Mouse (Mus musculus) neural tube, embryonic 15.5 days (tissue): Measurements from ENCODE around the gene Eif2d. TPM values are rescaled to one million over a fixed set of nuclear protein-coding genes. Genes with fewer than 3 reads are reported as not detected.

Experiments used
- ATAC-seq: fragments of 200-750 bp; cut with Nextera tagmentation; 2 replicates; pipeline ENCODE4 v1.8.0; 2017; ENCODE audit warnings: mild to moderate bottlenecking, moderate TSS enrichment, moderate library complexity; ENCODE audit not compliant: low FRiP score
- H3K27ac ChIP-seq: fragments of 300-500 bp; sonication (generic); replicated peaks from 2 replicates; pipeline ENCODE4 v1.5.1; 2015; ENCODE audit warnings: mild to moderate bottlenecking, inconsistent platforms
- H3K27me3 ChIP-seq: fragments of 300-500 bp; sonication (generic); replicated peaks from 2 replicates; pipeline ENCODE4 v1.6.1; 2015; ENCODE audit warnings: inconsistent platforms
- H3K36me3 ChIP-seq: fragments of 300-500 bp; sonication (generic); 2 replicates; pipeline ENCODE4 v1.6.1; 2015; ENCODE audit warnings: inconsistent platforms
- H3K4me1 ChIP-seq: fragments of 300-500 bp; sonication (generic); 2 replicates; pipeline ENCODE4 v1.6.1; 2015; ENCODE audit warnings: inconsistent platforms
- H3K4me2 ChIP-seq: fragments of 300-500 bp; sonication (generic); 2 replicates; pipeline ENCODE4 v1.6.1; 2015; ENCODE audit warnings: inconsistent platforms, mild to moderate bottlenecking, moderate library complexity
- H3K4me3 ChIP-seq: fragments of 300-500 bp; sonication (generic); replicated peaks from 2 replicates; pipeline ENCODE4 v1.5.1; 2015; ENCODE audit warnings: mild to moderate bottlenecking, inconsistent platforms
- H3K9ac ChIP-seq: fragments of 300-500 bp; sonication (generic); replicated peaks from 2 replicates; pipeline ENCODE4 v1.6.1; 2015; ENCODE audit warnings: mild to moderate bottlenecking, inconsistent platforms
- H3K9me3 ChIP-seq: fragments of 300-500 bp; sonication (generic); replicated peaks from 2 replicates; pipeline ENCODE4 v1.6.1; 2016; ENCODE audit warnings: inconsistent platforms
- WGBS: fragments of 180-500 bp; shearing (Covaris S2); methylation state at CpG from one replicate; pipeline ENCODE4 v1.1.7; 2015; ENCODE audit warnings: mixed read lengths; 5-methylcytosine and 5-hydroxymethylcytosine counted together
- polyA plus RNA-seq: library from polyadenylated mRNA; unstranded; fragments of >200 nt; fragmentation: Nextera tagmentation; extraction: Ambion mirVana; gene quantifications from 2 replicates; pipeline ENCODE4 v1.2.1, GENCODE M21; 2015

Eif2d gene
- polyA plus RNA-seq, 1 experiment from 2014 or later, result 51.5 TPM

DNA sequence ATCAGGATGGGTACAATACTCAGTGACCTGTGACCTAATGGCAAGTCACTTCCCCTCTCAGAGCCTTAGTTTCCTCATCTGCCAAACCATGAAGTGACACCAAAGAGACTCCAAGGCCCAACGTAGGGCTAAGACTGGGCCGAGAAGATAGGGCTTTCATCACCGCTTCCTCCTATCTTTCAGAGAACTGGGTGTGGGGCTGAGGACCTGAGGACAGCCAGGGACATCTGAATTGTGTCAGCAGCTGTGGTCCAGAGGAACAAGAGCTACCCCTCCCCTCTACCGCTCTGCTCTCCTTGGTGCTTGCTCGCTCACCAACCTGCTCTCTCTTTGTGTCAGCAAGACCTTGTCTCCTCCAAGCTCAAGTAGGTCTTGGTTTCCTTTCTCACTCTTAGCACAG is 35.7 kb downstream of the Eif2d start:
- H3K4me1 ChIP-seq, result no peaks in the 10 kb centered on the region
- no peak for ATAC-seq
- no peaks in the 10 kb centered on the region for H3K27me3 ChIP-seq
- H3K4me2 ChIP-seq, result no peak overlapping the region
- H3K9ac ChIP-seq, result no peak overlapping the region
- 95% methylated on average over 5 of the region's 5 CpGs for WGBS
- no peaks in the 10 kb centered on the region for H3K36me3 ChIP-seq
- no peak overlapping the region for H3K4me3 ChIP-seq
- no peaks in the 10 kb centered on the region for H3K9me3 ChIP-seq
- H3K27ac ChIP-seq, result no peak overlapping the region

DNA sequence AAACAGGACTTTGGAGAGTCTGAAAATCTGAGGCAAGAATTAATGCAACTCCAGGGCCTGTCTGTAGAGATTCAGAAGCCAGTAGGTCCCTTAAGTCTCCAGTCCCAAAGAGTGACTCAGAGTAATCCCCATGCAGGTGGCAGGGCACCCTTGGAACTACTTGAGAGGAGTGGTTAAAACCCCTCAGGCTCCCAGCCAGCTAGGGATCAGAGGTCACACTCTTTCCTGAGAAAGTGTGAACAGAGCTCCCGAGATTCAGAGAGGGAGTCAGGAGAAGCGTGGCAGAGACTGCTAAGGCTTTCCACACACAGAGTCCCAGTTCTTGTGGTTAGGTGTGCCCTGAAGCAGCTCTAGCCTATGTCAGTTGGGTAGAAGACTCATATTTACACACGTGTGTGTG is 40.8 kb downstream of the Eif2d start:
- no peaks in the 10 kb centered on the region for H3K27me3 ChIP-seq
- H3K27ac ChIP-seq, result no peak overlapping the region
- H3K4me1 ChIP-seq, result no peaks in the 10 kb centered on the region
- no peaks in the 10 kb centered on the region for H3K36me3 ChIP-seq
- no peak overlapping the region for H3K4me3 ChIP-seq
- H3K9me3 ChIP-seq, result no peaks in the 10 kb centered on the region
- H3K4me2 ChIP-seq, result no peak overlapping the region
- WGBS, result 74% methylated on average over 3 of the region's 3 CpGs
- no peak for ATAC-seq
- H3K9ac ChIP-seq, result no peak overlapping the region

DNA sequence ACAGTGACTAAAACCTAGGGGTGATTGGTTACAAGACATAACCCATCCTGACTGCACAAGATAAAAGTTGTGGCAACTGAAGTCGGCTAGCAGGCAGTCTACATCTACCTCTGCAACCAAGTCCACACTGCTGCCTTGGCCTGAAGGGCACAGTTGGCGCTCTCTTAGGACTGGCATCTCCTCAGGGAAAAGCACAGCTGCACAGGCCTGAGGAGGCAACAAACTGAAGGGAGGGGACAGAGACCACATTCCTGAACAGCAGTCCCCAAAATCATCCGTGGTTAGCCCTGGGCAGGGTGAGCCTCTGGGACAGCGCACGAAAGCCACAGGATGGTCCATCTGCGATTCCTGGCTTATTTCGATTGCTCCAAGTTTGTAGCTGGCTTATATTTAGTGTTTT is 42.7 kb downstream of the Eif2d start:
- Histone ChIP-seq H3K9ac (no peak overlapping the region), H3K9me3 (no peaks in the 10 kb centered on the region), H3K4me1 (0 out of 2 replicates have a peak, but pooled peaks cover 4% of the 10 kb centered on the region), H3K4me3 (no peak overlapping the region), H3K27me3 (no peaks in the 10 kb centered on the region), H3K4me2 (no peak overlapping the region), H3K27ac (no peak overlapping the region), H3K36me3 (no peaks in the 10 kb centered on the region)
- 86% methylated on average over 7 of the region's 7 CpGs for WGBS
- ATAC-seq, result no peak

DNA sequence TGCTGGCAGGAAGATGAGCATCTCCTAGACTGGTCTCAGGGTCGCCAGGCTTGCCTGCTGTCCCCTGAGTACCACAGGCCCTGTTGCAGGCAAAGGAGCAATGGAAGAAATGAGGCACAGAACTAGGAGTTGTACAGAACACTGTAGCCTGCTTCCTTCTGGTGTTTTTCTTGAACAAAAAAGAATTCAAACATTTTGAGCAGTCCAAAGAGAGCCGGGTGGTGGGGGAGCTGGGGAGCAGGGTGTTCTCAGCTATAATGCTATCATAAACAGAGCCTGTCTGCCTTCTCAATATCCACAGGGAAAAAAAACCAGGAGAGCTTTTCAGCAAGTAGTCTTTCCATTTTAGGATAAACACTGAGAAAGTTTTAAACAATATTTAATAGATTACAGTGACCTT is 43.1 kb downstream of the Eif2d start:
- no peak for ATAC-seq
- no peak overlapping the region for H3K4me2 ChIP-seq

DNA sequence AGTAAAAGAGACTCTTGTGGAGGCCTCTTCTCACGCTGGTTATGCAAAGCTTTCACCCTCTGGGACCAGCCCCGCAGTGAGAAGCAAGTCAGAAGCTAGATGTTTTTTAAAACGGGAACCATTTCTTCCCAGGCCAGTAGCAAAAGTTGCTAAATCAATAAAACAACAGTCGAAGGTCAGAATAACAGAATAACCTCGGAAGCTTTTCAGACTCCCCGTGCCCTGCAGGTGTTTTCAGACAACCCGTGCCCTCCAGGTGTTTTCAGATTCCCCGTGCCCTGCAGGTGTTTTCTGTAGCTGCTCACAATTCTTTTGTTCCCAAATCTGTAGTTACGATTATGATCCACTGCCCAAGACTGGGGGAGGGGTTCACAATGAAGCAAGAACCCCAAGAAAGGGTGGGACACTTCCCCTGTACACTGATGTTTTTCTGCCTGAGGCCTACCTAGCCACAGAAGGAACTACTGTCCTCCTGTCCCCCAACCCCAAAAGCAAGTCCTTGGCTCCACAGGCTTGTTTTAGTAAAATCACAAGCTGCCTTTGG is 45.5 kb downstream of the Eif2d start:
- H3K27ac ChIP-seq, result no peak overlapping the region
- WGBS, result 80% methylated on average over 9 of the region's 9 CpGs
- no peak for ATAC-seq
- H3K4me3 ChIP-seq, result no peak overlapping the region
- no peak overlapping the region for H3K9ac ChIP-seq
- H3K27me3 ChIP-seq, result no peaks in the 10 kb centered on the region
- H3K4me1 ChIP-seq, result 0 out of 2 replicates have a peak, but pooled peaks cover 4% of the 10 kb centered on the region
- H3K4me2 ChIP-seq, result no peak overlapping the region
- no peaks in the 10 kb centered on the region for H3K9me3 ChIP-seq
- no peaks in the 10 kb centered on the region for H3K36me3 ChIP-seq

More for the DNA sequence above, 43.1 kb downstream of the Eif2d start:
- Histone ChIP-seq H3K4me3 (no peak overlapping the region), H3K9me3 (no peaks in the 10 kb centered on the region), H3K36me3 (no peaks in the 10 kb centered on the region), H3K27me3 (no peaks in the 10 kb centered on the region), H3K9ac (no peak overlapping the region), H3K27ac (no peak overlapping the region), H3K4me1 (0 out of 2 replicates have a peak, but pooled peaks cover 4% of the 10 kb centered on the region)
- WGBS, result 69% methylated on average over 2 of the region's 2 CpGs

DNA sequence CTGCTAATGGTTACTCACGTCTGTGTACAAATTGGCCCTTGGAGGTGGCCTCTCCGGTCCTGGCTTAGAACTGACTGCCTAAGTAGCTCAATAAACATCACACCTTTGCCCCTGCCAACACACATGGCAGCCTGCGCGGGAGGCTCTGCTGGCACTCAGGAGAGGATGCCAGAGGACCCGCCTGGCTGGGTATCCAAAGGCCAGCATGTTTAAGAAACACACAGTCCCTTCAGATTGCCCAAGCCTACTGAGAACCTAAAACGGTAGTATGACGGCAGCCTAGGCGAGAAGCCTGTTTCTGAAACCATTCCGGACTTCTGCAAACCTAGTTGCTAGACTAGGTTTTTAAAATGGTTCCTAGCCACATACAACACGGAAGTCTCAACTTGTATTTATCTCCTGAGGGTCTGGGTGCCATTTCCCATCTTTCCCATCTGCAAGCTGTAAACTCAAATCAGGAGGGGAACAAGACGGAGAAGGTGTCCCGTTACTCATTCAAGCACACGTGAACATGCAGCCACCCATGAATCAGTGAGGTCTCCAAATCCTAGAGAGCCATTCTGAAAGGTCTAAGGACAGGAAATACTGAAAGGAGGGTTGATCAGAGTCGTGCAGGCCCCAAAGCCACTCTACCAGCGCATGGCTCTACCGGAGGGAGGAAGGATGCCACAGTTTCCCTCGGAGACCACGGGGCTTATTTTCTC is 46.3 kb downstream of the Eif2d start:
- H3K4me2 ChIP-seq, result no peak overlapping the region
- ATAC-seq, result no peak
- 84% methylated on average over 18 of the region's 18 CpGs for WGBS
- no peaks in the 10 kb centered on the region for H3K9me3 ChIP-seq
- H3K4me1 ChIP-seq, result 0 out of 2 replicates have a peak, but pooled peaks cover 4% of the 10 kb centered on the region
- no peak overlapping the region for H3K4me3 ChIP-seq
- H3K27ac ChIP-seq, result no peak overlapping the region
- no peaks in the 10 kb centered on the region for H3K27me3 ChIP-seq
- no peaks in the 10 kb centered on the region for H3K36me3 ChIP-seq
- no peak overlapping the region for H3K9ac ChIP-seq

DNA sequence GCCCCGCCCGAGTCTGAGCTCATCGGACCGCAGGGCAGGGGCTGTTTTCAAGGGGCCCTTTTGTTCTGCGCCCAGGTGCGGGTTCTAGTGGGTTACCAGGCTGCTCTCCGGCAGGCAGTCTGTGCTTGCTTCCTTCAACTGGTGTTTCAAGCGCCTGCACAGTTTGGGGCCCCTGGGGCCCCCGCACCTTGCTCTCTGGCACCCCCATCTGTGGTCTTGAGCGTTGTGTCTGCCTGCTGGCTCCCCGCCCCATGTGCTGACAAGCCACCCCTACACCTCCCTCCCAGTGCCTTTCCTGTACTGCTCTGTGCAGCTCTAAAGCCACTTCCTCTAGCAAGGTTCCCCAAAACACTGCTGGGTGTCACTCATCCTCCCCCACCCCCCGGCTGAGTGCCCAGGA is 47.0 kb downstream of the Eif2d start:
- ATAC-seq, result no peak
- WGBS, result 66% methylated on average over 12 of the region's 12 CpGs
- Histone ChIP-seq H3K4me2 (no peak overlapping the region), H3K9me3 (no peaks in the 10 kb centered on the region), H3K9ac (no peak overlapping the region), H3K27me3 (no peaks in the 10 kb centered on the region), H3K27ac (no peak overlapping the region), H3K4me1 (0 out of 2 replicates have a peak, but pooled peaks cover 4% of the 10 kb centered on the region), H3K36me3 (no peaks in the 10 kb centered on the region), H3K4me3 (no peak overlapping the region)

DNA sequence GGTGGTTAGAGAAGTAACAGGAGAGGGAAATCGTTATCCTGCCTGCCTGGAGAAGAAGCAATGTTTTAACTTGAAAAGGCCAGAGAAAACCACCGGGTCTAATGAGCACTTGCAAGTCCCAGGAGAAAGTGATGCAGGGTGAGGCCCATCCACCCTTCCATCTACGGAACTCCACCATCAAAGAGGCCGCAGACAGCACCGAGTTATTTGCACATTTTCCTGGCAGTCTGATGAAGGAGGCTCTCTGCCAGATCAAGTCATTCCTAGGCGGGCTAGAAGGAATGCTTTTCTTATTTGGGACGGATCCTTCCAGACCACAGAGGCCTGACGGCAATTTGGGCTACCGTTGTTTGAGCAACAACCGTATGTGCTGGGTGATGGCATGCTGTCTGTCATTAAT is 47.6 kb downstream of the Eif2d start:
- 71% methylated on average over 10 of the region's 10 CpGs for WGBS
- H3K4me1 ChIP-seq, result 0 out of 2 replicates have a peak, but pooled peaks cover 4% of the 10 kb centered on the region
- H3K9ac ChIP-seq, result no peak overlapping the region
- no peaks in the 10 kb centered on the region for H3K9me3 ChIP-seq
- no peak overlapping the region for H3K4me2 ChIP-seq
- no peaks in the 10 kb centered on the region for H3K36me3 ChIP-seq
- H3K27ac ChIP-seq, result no peak overlapping the region
- no peak overlapping the region for H3K4me3 ChIP-seq
- H3K27me3 ChIP-seq, result no peaks in the 10 kb centered on the region
- ATAC-seq, result no peak

DNA sequence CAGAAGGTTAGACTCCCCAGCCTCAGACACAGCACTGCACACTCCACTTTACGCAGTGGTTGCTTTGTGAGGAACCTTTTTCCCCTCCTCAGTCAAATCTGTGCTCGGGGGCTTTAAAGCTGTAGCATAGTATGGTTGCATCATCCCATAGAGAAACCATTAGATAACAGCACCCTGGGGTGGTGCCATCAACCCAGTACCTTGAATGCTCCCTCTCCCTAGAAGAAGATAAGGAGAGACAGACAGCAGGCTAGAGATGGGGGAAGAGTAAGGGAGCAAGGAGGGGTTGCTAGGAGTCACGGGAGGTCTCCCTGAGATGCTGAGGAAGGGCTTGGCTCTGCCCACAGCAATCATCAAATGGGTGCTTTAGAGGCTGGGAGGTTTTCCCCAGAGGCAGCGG is 48.4 kb downstream of the Eif2d start:
- Histone ChIP-seq H3K4me1 (0 out of 2 replicates have a peak, but pooled peaks cover 4% of the 10 kb centered on the region), H3K36me3 (no peaks in the 10 kb centered on the region), H3K4me2 (no peak overlapping the region), H3K27ac (no peak overlapping the region), H3K9me3 (no peaks in the 10 kb centered on the region), H3K4me3 (no peak overlapping the region), H3K27me3 (no peaks in the 10 kb centered on the region), H3K9ac (no peak overlapping the region)
- ATAC-seq, result no peak
- WGBS, result 86% methylated on average over 4 of the region's 4 CpGs

DNA sequence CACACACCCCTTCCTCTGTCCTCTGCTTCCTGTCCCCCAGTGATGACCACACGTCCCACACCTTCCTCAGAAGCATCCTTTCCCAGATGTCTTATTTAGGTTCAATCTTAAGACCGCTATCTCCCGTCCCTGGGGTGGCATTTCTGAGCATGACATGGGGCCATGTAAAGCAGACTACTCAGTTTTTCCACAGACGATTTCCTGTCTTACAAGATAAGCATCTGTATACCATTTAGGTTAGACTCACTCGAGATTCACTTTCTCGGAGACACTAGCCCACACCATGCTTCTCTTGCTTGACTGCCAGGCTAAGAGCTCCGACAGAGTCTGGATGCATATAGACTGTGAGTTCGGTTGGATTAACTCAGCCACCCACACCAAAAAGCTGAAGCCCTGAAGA is 51.5 kb downstream of the Eif2d start:
- Histone ChIP-seq H3K9ac (no peak overlapping the region), H3K36me3 (no peaks in the 10 kb centered on the region), H3K4me2 (no peak overlapping the region), H3K4me3 (no peak overlapping the region), H3K27ac (no peak overlapping the region), H3K4me1 (0 out of 2 replicates have a peak, but pooled peaks cover 4% of the 10 kb centered on the region), H3K27me3 (no peaks in the 10 kb centered on the region; the same call in 1 of the 2 replicates), H3K9me3 (no peaks in the 10 kb centered on the region)
- 81% methylated on average over 8 of the region's 8 CpGs for WGBS
- ATAC-seq, result no peak

DNA sequence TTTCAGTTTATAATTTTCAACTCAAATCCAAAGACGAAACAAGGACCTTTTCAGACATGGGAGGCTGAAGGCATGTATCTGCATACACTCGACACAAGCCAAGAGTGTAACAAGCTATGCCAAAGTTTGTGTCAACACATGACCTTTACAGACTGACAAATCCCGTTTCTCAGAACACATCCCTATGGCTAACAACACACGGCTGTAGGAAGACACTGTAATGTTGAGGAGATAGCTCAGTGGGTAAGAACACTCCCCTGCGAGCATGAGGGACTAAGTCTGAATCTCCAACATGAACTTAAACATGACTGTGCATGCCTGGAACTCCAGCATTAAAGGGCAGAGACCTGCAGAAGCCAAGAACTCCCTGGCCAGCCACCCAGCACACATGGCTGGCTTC is 53.4 kb downstream of the Eif2d start:
- Histone ChIP-seq H3K9ac (no peak overlapping the region), H3K9me3 (no peaks in the 10 kb centered on the region), H3K27ac (no peak overlapping the region), H3K27me3 (no peaks in the 10 kb centered on the region; the same call in 1 of the 2 replicates), H3K36me3 (no peaks in the 10 kb centered on the region), H3K4me1 (no peaks in the 10 kb centered on the region), H3K4me2 (no peak overlapping the region), H3K4me3 (no peak overlapping the region)
- 85% methylated on average over 5 of the region's 5 CpGs for WGBS
- ATAC-seq, result no peak

DNA sequence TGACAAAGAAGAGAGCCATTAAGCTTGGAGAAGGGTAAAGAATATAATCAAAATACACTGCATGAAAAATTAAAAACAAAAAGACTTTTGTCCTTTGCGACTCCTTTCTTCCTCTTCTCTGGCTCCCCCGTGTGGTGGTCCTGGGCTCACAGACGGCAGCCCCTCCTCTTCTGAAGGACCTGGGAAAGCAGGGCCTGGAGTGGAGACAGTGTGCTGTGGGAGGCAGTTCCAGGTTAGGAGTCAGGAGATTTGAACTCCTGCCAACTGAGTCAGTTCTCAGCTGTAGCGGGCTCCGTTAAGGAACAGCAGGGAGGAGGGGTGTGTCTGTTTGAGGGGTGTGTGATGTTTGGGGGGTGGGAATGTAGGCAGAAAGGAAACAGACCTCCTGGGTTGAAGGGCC is 54.5 kb downstream of the Eif2d start:
- no peak overlapping the region for H3K9ac ChIP-seq
- no peaks in the 10 kb centered on the region for H3K9me3 ChIP-seq
- H3K4me3 ChIP-seq, result no peak overlapping the region
- H3K27me3 ChIP-seq, result no peaks in the 10 kb centered on the region; the same call in 1 of the 2 replicates
- H3K4me1 ChIP-seq, result no peaks in the 10 kb centered on the region
- no peak overlapping the region for H3K4me2 ChIP-seq
- 3% methylated on average over 5 of the region's 5 CpGs for WGBS
- H3K36me3 ChIP-seq, result no peaks in the 10 kb centered on the region
- no peak overlapping the region for H3K27ac ChIP-seq
- ATAC-seq, result peak; percentile 56; the same call in 1 of the 2 replicates
